ENCODE assay signal across 10 mouse cellular contexts in the genomic region with DNA sequence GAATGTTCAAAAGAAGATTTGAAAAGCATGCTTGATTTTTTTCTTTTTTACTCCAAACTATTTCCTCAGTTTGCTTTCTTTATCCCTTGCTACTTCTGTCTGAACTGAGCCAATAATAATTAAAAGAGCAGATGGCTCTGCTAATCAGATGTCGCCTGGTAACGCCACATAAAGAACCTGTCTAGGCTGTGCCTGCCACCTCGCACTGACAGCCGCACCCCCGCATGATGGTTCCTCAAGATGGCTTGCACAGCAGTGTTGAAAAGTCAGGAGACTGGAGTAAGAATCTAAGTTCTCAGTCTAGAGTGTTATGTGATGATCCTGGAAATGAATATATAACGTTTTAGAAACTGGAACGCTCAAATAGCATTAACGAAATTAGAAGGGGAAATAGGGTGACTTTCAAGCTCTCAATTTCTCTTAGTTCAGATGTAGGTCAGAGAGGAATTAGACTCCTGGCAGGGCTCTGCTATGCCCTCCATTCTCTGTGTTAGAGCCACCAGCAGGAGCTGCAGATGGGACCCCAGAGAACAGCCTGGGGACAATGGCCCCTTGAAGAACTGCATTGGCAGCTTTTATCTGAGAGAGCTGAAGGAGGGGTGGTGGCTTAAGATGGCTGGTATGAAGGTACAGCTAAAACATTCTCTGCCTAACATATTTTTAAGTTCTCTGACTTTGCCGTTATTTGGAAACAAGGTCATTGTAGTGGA.
DNase-seq lines count a peak whose midpoint lies in the region; ATAC-seq and TF ChIP-seq lines count a peak whose summit lies in the region.
"Had no signal": no experiment of that assay in that cellular context is flagged by ENCODE, and none has a peak within 500 bp of the region (broad histone marks: within the 10 kb centered on the region; RNA-seq: fewer than 3 reads in every experiment).

No protein-coding gene starts in this region.

- no peaks in the 10 kb centered on the region for H3K27me3 ChIP-seq in kidney, postnatal 0 days (ENCODE audit: insufficient read depth, low read length)

- H3K9ac ChIP-seq in kidney, postnatal 0 days (ENCODE audit: low read depth, low read length), result no peak overlapping the region

- no peaks in the 10 kb centered on the region for H3K36me3 ChIP-seq in kidney, postnatal 0 days (ENCODE audit: insufficient read depth, low read length)

- H3K4me3 ChIP-seq in kidney, postnatal 0 days (replicated peaks; ENCODE audit: low read depth, low read length), result no peak overlapping the region

- WGBS in kidney, postnatal 0 days, result 56% methylated on average over 9 of the region's 9 CpGs

- H3K4me1 ChIP-seq in kidney, postnatal 0 days (replicated peaks; ENCODE audit: insufficient read depth, low read length), result no peaks in the 10 kb centered on the region

- ATAC-seq in kidney, postnatal 0 days (replicated peaks; ENCODE audit: low FRiP score, low read depth), result no peak

- peak; percentile 23 for DNase-seq in kidney, postnatal 0 days (ENCODE audit: low spot score)
- no peak for DNase-seq in kidney, adult 11 months
- DNase-seq in frontal cortex, adult 2 months (ENCODE audit: extremely low spot score in 1 of 2, low spot score in 1 of 2), result peak; percentile 52 to 67
- peak; percentile 53 to 59 for DNase-seq in left cerebral cortex, postnatal 14 days (ENCODE audit: low spot score in 2 of 2)
- DNase-seq in right cerebral cortex, postnatal 10 days (ENCODE audit: low spot score in 2 of 2), result peak; percentile 70 to 83
- no peak for DNase-seq in heart, postnatal 14 days
- no peak for DNase-seq in thymus, adult 18-20 months
- DNase-seq in kidney, postnatal 36 days, result no peak
- DNase-seq: lung, postnatal 14 days; thymus, postnatal 36 days had no signal

- H3K27ac ChIP-seq in kidney, postnatal 0 days, result no peak overlapping the region

- H3K9me3 ChIP-seq in kidney, postnatal 0 days (replicated peaks; ENCODE audit: low read length), result no peaks in the 10 kb centered on the region

- intact Hi-C loops in left cerebral cortex, postnatal 14 days (cut with DNase I), result no loop called here
- intact Hi-C loops in heart, postnatal 14 days (cut with DNase I), result no loop called here

- H3K4me2 ChIP-seq in kidney, postnatal 0 days (ENCODE audit: low read length), result no peak overlapping the region

- no peak for TF ChIP-seq CTCF in kidney, postnatal 0 days (IDR thresholded peaks at IDR 0.05; ENCODE audit: low read depth)

Comparison
In these comparisons a context has a peak if more than half of its experiments do, and no peak if none do; other contexts are left out.
1. DNase-seq: peak in kidney, postnatal 0 days (single experiment), frontal cortex, adult 2 months (2 of 2), left cerebral cortex, postnatal 14 days (2 of 2) and right cerebral cortex, postnatal 10 days (2 of 2); none in kidney, adult 11 months (single experiment), heart, postnatal 14 days (0 of 2), thymus, adult 18-20 months (0 of 2) and kidney, postnatal 36 days (0 of 2).